In the genomic region with DNA sequence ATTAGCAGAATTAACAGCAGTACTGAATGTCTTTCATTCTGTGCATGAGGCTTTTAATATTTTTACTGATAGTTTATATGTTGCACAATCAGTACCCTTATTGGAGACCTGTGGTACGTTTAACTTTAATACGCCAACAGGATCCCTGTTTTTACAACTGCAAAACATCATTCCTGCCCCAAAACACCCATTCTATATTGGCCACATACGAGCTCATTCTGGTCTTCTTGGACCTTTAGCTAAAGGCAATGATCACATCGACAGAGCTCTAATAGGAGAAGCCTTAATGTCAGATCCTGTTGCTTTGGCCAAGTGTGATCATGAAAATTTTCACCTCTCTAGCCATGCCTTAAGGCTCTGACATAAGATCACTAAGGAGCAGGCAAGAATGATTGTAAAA, we compare ENCODE assay signal across 13 mouse cellular contexts. TPM values are rescaled to one million over a fixed set of nuclear protein-coding genes. Genes with fewer than 3 reads are reported as not detected.
"Had no signal": no experiment of that assay in that cellular context is flagged by ENCODE, and none has a peak within 500 bp of the region (broad histone marks: within the 10 kb centered on the region; RNA-seq: fewer than 3 reads in every experiment).

No protein-coding gene starts in this region.

RNA-seq across cellular contexts. Expression of a gene that starts 37.1 kb away (rescaled TPM):
- polyA plus RNA-seq: neural tube, embryonic 13.5 days; neural tube, embryonic 14.5 days; neural tube, embryonic 15.5 days; small intestine, adult 2 months; spleen, adult 2 months; stomach, embryonic 14.5 days; stomach, embryonic 15.5 days; stomach, embryonic 16.5 days; stomach, postnatal 0 days; testis, adult 2 months; thymus, adult 2 months; thymus, postnatal 0 days; urinary bladder, adult 2 months had no signal
